In genomic region chr1:92907632-92908360, GRCm38 (mm10) we compare ENCODE assay signal across 8 mouse cellular contexts. TPM values are rescaled to one million over a fixed set of nuclear protein-coding genes. Genes with fewer than 3 reads are reported as not detected.
DNase-seq lines count a peak whose midpoint lies in the region; ATAC-seq and TF ChIP-seq lines count a peak whose summit lies in the region.

No protein-coding gene starts in this region.

- 41% methylated on average over 20 of the region's 20 CpGs for WGBS in lung, embryonic 16.5 days
- WGBS in limb, embryonic 12.5 days: 48% methylated on average over 20 of the region's 20 CpGs
- WGBS in olfactory bulb, adult 2 months: 39% methylated on average over 20 of the region's 20 CpGs

- no peaks in the 10 kb centered on the region for H3K27me3 ChIP-seq in lung, embryonic 16.5 days (ENCODE audit: control insufficient read depth, insufficient read depth, low read depth, low read length)
- H3K27me3 ChIP-seq in limb, embryonic 12.5 days: no peaks in the 10 kb centered on the region

- peak overlapping the region; percentile 83 for H3K9ac ChIP-seq in lung, embryonic 16.5 days (ENCODE audit: low read length)
- H3K9ac ChIP-seq in limb, embryonic 12.5 days (replicated peaks): peak overlapping the region; percentile 72

- H3K4me1 ChIP-seq in lung, embryonic 16.5 days (replicated peaks; ENCODE audit: control insufficient read depth, insufficient read depth, low read length): peaks cover 33% of the 10 kb centered on the region
- peaks cover 41% of the 10 kb centered on the region for H3K4me1 ChIP-seq in limb, embryonic 12.5 days (replicated peaks)
- peaks cover 31% of the 10 kb centered on the region for H3K4me1 ChIP-seq in olfactory bulb, adult 2 months (ENCODE audit: control insufficient read depth, insufficient read depth, low read length)

- TF ChIP-seq CTCF in olfactory bulb, adult 2 months (IDR thresholded peaks at IDR 0.05; ENCODE audit: insufficient read depth, low read depth, low read length): no peak

- no peak for DNase-seq in lung, postnatal 36 days
- DNase-seq in thymus, postnatal 4 days: no peak
- DNase-seq in embryo, embryonic 9.5 days (ENCODE audit: extremely low spot score): no peak
- no peak for DNase-seq in spleen, postnatal 36 days (ENCODE audit: low spot score in 2 of 2)

- no peaks in the 10 kb centered on the region for H3K36me3 ChIP-seq in lung, embryonic 16.5 days (ENCODE audit: control insufficient read depth, insufficient read depth, low read length)
- no peaks in the 10 kb centered on the region for H3K36me3 ChIP-seq in limb, embryonic 12.5 days

- TF ChIP-seq POLR2A in olfactory bulb, adult 2 months (IDR thresholded peaks at IDR 0.05; ENCODE audit: insufficient read depth, low read depth, low read length): no peak

- peak overlapping the region; percentile 93 for H3K27ac ChIP-seq in lung, embryonic 16.5 days (ENCODE audit: low read length)
- peak overlapping the region; percentile 92; the same call in 1 of the 2 replicates for H3K27ac ChIP-seq in limb, embryonic 12.5 days
- peak overlapping the region; percentile 73 for H3K27ac ChIP-seq in olfactory bulb, adult 2 months (ENCODE audit: insufficient read depth, low read depth, low read length)

- peak overlapping the region; percentile 87 for H3K4me2 ChIP-seq in lung, embryonic 16.5 days (ENCODE audit: low read depth, low read length)
- peak overlapping the region; percentile 73 for H3K4me2 ChIP-seq in limb, embryonic 12.5 days

- peak overlapping the region; percentile 82 for H3K4me3 ChIP-seq in lung, embryonic 16.5 days (ENCODE audit: low read length)
- H3K4me3 ChIP-seq in limb, embryonic 12.5 days (replicated peaks): peak overlapping the region; percentile 76
- H3K4me3 ChIP-seq in olfactory bulb, adult 2 months (ENCODE audit: insufficient read depth, low read depth, low read length): peak overlapping the region; percentile 66

- H3K9me3 ChIP-seq in lung, embryonic 16.5 days (ENCODE audit: control insufficient read depth, low read length): no peaks in the 10 kb centered on the region
- no peaks in the 10 kb centered on the region for H3K9me3 ChIP-seq in limb, embryonic 12.5 days

- no peak for ATAC-seq in lung, embryonic 16.5 days (ENCODE audit: low read depth)
- peak; percentile 52 for ATAC-seq in erythroid progenitor cell, adult 5-6 weeks (replicated peaks; ENCODE audit: low FRiP score, poor library complexity, severe bottlenecking)
- no peak for ATAC-seq in limb, embryonic 12.5 days (ENCODE audit: insufficient number of reproducible peaks, insufficient read depth, low FRiP score, low TSS enrichment, low read depth)

RNA-seq across cellular contexts. Expression of gene Dusp28, which starts 1.0 kb away (rescaled TPM):
- polyA plus RNA-seq in lung, embryonic 16.5 days (2015; fragmentation: Nextera tagmentation; extraction: Ambion mirVana): 9.8 and 11.5 TPM in 2 replicates
- total RNA-seq in erythroid progenitor cell, adult 5-6 weeks (2015; ENCODE audit: low replicate concordance): 6.1 and 8.0 TPM in 2 replicates
- 0.26 and 8.5 TPM in 2 replicates for total RNA-seq in erythroid progenitor cell, adult 5-6 weeks (2017; ENCODE audit: low replicate concordance)
- 9.6 and 10.8 TPM in 2 replicates for polyA plus RNA-seq in limb, embryonic 12.5 days (2016; fragmentation: Nextera tagmentation; extraction: Ambion mirVana)
- not detected in 2 replicates for polyA plus RNA-seq in olfactory bulb, adult 2 months (2012; ENCODE audit: insufficient read depth, insufficient read length, low replicate concordance, missing spikeins)

RNA-seq across cellular contexts. Expression of gene Rnpepl1, which starts 2.8 kb away (rescaled TPM):
- 14.6 and 19.8 TPM in 2 replicates for polyA plus RNA-seq in lung, embryonic 16.5 days (2015; fragmentation: Nextera tagmentation; extraction: Ambion mirVana)
- total RNA-seq in erythroid progenitor cell, adult 5-6 weeks (2015; ENCODE audit: low replicate concordance): 6.5 and 20.1 TPM in 2 replicates
- total RNA-seq in erythroid progenitor cell, adult 5-6 weeks (2017; ENCODE audit: low replicate concordance): 9.6 and 15.3 TPM in 2 replicates
- polyA plus RNA-seq in limb, embryonic 12.5 days (2016; fragmentation: Nextera tagmentation; extraction: Ambion mirVana): 37.9 and 38.1 TPM in 2 replicates
- not detected in 2 replicates for polyA plus RNA-seq in olfactory bulb, adult 2 months (2012; ENCODE audit: insufficient read depth, insufficient read length, low replicate concordance, missing spikeins)

RNA-seq across cellular contexts. Expression of gene Ankmy1, which starts 5.1 kb away (rescaled TPM):
- 0.48 and 0.75 TPM in 2 replicates for polyA plus RNA-seq in lung, embryonic 16.5 days (2015; fragmentation: Nextera tagmentation; extraction: Ambion mirVana)
- total RNA-seq in erythroid progenitor cell, adult 5-6 weeks (2015; ENCODE audit: low replicate concordance): 0.72 TPM in 1 of 2 replicates, not detected in the other
- 0.76 TPM in 1 of 2 replicates, not detected in the other for total RNA-seq in erythroid progenitor cell, adult 5-6 weeks (2017; ENCODE audit: low replicate concordance)
- polyA plus RNA-seq in limb, embryonic 12.5 days (2016; fragmentation: Nextera tagmentation; extraction: Ambion mirVana): 0.40 and 0.55 TPM in 2 replicates
- polyA plus RNA-seq in olfactory bulb, adult 2 months (2012; ENCODE audit: insufficient read depth, insufficient read length, low replicate concordance, missing spikeins): not detected in 2 replicates

RNA-seq across cellular contexts. Expression of gene Capn10, which starts 26.4 kb away (rescaled TPM):
- polyA plus RNA-seq in lung, embryonic 16.5 days (2015; fragmentation: Nextera tagmentation; extraction: Ambion mirVana): 27.5 and 29.2 TPM in 2 replicates
- 5.9 and 19.5 TPM in 2 replicates for total RNA-seq in erythroid progenitor cell, adult 5-6 weeks (2015; ENCODE audit: low replicate concordance)
- 3.3 and 8.6 TPM in 2 replicates for total RNA-seq in erythroid progenitor cell, adult 5-6 weeks (2017; ENCODE audit: low replicate concordance)
- polyA plus RNA-seq in limb, embryonic 12.5 days (2016; fragmentation: Nextera tagmentation; extraction: Ambion mirVana): 39.6 and 40.2 TPM in 2 replicates
- polyA plus RNA-seq in olfactory bulb, adult 2 months (2012; ENCODE audit: insufficient read depth, insufficient read length, low replicate concordance, missing spikeins): not detected in 2 replicates

RNA-seq across cellular contexts. Expression of gene Gpr35, which starts 42.9 kb away (rescaled TPM):
- polyA plus RNA-seq in lung, embryonic 16.5 days (2015; fragmentation: Nextera tagmentation; extraction: Ambion mirVana): 0.46 and 0.52 TPM in 2 replicates
- total RNA-seq in erythroid progenitor cell, adult 5-6 weeks (2015; ENCODE audit: low replicate concordance): 2.5 and 6.3 TPM in 2 replicates
- total RNA-seq in erythroid progenitor cell, adult 5-6 weeks (2017; ENCODE audit: low replicate concordance): 1.8 TPM in 1 of 2 replicates, not detected in the other
- polyA plus RNA-seq in limb, embryonic 12.5 days (2016; fragmentation: Nextera tagmentation; extraction: Ambion mirVana): 0.08 and 0.20 TPM in 2 replicates
- polyA plus RNA-seq in olfactory bulb, adult 2 months (2012; ENCODE audit: insufficient read depth, insufficient read length, low replicate concordance, missing spikeins): not detected in 2 replicates

Comparison
In these comparisons a context has a peak if more than half of its experiments do, and no peak if none do; other contexts are left out.
1. RNA of gene Rnpepl1, which starts 2.8 kb away (polyA plus RNA-seq): 37.9 to 38.1 TPM in limb, embryonic 12.5 days and 14.6 to 19.8 TPM in lung, embryonic 16.5 days; not detected in olfactory bulb, adult 2 months; every median in the first group is over 10 times any median in the second.
2. Peak in every context shown above with its lines, with median percentiles within 50 percentile points of each other: H3K27ac ChIP-seq and H3K4me3 ChIP-seq.